Mouse (Mus musculus): ENCODE results near the gene Gucd1.
"Not testable (repeated sequence)": the region's sequence is repeated elsewhere in the genome, so short reads cannot be mapped to it uniquely, and the experiment has no call there.

Gucd1 gene

GRCm38 (mm10) chr10:75465781-75466550, 51.8 kb downstream of the Gucd1 start:
- DNase-seq: no peak

- no peak for DNase-seq
These were observed 55.0 kb downstream of the Gucd1 start for GRCm38 (mm10) chr10:75462728-75463127.

- DNase-seq: no peak
These were observed 59.4 kb downstream of the Gucd1 start for GRCm38 (mm10) chr10:75458329-75458728.

DNA sequence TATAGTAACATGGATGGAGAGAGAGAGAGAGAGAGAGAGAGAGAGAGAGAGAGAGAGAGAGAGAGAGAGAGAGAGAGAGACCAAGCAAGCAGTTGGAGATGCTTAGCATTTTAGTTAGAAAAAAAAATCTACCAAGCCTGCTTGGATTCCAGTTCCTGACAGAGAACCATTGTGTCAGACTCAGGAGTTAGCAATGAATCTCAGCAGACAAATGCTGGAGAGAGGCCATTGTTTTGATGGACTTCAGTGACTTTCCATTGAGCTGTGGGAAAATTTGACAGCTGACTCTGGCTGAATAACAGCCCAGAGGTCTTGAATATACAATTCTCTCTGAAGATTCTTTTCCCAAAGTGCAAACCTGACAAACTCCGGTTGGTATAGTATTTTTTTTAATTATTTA, 59.9 kb downstream of the Gucd1 start:
- no peak for DNase-seq

GRCm38 (mm10) chr10:75456061-75456831, 61.5 kb downstream of the Gucd1 start:
- not testable (repeated sequence) for DNase-seq

DNA sequence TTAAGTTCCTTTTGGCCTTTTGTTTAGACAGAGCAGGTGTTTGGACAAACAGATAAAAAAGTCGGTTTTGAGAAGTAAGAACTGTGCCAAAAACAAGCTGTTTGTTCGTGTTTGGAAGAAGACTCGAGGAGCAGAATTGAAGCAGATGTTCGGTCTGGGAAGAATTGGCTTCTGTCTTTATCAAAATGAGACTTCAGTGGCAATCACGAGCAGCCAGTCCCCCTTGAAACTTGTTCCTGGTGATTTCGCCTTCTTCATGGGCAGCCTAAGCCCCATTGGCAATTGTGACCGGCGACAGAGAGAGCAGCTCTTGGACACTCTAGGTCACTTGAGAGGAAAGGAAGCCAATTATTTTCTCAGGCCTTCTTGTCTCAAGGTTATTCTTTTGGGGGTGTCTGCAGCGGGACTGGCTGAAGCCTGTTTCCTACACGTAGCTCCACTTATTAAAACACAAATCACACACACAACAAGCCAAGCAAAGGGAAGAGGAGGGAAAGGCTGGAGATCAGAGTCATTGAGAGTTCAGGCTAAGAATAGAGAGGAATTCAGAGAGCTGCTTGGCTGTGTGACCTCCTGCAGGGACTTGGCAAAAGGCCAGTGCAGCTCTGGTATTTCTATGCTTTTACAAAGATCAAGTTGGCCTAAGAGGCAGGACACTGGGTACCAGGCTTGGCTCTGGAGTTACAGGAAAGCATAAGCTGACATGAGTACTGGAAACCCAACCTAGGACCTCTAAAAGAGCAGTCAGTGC, 66.6 kb downstream of the Gucd1 start:
- peak; percentile 90 for DNase-seq

GRCm38 (mm10) chr10:75450331-75450730, 67.4 kb downstream of the Gucd1 start:
- no peak for DNase-seq

GRCm38 (mm10) chr10:75448806-75449420, 68.9 kb downstream of the Gucd1 start:
- DNase-seq: no peak

DNA sequence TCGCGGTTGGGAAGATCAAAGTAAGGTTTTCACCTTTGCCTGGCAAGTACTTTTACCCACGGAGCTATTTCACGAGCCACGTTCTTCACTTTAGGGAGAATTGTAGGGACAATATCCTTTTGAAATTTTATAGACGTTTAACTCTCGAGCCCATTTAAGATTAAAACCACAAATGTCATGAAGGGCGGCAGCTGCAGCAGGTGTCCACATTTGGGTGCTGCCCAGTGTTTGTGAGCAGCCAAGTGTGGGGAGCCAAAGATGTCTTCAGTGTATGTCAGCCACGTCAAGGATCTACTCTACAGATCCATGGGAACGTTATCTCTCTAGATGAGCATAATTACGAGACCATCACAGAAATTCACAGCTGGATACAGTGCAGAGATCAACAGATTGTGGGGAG, 70.3 kb downstream of the Gucd1 start:
- no peak for DNase-seq

- peak; percentile 75 for DNase-seq
These were observed 71.2 kb downstream of the Gucd1 start for GRCm38 (mm10) chr10:75446501-75447083.

DNA sequence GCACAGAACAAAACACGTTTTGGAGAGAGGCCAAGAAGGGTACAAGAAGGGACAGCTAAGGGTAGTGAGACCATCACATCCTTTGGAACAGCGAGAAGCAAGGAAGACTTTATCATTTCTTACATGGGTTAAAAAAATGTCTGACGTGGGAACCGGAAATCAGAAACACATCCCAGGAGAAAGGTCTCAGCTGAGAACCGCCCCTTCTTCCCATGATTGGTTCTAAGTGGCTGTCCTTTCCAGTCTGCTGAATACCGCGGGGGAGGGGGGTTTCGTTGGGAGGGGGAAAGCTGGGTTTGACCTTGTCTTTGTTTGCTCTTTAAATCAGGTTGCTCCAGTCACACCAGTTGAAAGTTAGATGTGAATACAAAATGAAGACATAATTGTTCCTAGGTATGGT, 72.7 kb downstream of the Gucd1 start:
- no peak for DNase-seq

GRCm38 (mm10) chr10:75444111-75444826, 73.5 kb downstream of the Gucd1 start:
- peak; percentile 74 for DNase-seq

GRCm38 (mm10) chr10:75443017-75443416, 74.8 kb downstream of the Gucd1 start:
- no peak for DNase-seq

GRCm38 (mm10) chr10:75441800-75442199, 76.0 kb downstream of the Gucd1 start:
- DNase-seq: no peak

DNA sequence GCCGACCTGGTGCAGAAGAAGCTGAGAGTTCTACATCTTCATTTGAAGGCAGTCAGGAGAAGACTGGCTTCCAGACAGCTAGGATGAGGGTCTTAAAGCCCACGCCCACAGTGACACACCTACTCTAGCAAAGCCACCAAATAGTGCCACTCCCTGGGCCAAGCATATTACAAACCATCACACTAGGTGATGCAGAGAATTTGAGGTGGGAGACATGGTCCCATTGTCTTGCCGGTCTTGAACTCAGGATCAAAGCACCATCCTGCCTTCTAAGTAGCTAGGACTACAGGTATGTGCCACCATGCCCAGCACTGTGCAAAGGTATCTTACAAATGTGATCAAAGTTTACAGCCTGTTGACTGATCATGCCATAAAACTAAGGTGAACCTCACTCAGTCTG, 77.0 kb downstream of the Gucd1 start:
- DNase-seq: no peak

DNA sequence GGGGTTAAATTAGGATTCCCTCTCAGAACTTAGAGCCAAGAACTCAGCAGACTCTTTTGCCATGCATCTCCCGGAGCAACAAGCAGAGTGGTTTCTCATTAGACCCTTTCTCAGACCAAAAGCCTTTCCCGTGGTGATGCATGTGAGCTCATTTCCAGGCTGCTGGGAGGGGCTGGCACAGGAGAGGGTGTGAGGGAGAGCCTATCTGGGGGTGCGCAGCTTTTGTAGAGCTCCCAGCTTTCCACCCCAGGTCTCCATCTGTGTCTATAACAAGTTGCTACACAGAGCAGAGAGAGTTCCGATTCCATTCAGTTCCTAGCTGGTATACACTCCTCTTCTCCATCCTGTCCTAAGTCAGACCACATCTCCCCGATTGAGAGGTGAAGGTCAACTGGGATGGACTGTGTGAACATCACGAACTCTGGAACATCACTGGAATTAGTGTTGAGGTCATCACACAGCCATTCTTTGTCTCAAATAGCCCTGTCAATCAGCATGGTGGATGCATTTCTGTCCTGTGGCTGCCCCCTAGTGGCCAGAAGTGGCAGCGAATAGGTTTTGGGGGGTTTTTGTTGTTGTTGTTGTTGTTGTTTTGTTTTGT, 78.5 kb downstream of the Gucd1 start:
- DNase-seq: peak; percentile 67

- DNase-seq: peak; percentile 82
These were observed 79.5 kb downstream of the Gucd1 start for GRCm38 (mm10) chr10:75438132-75438810.

DNA sequence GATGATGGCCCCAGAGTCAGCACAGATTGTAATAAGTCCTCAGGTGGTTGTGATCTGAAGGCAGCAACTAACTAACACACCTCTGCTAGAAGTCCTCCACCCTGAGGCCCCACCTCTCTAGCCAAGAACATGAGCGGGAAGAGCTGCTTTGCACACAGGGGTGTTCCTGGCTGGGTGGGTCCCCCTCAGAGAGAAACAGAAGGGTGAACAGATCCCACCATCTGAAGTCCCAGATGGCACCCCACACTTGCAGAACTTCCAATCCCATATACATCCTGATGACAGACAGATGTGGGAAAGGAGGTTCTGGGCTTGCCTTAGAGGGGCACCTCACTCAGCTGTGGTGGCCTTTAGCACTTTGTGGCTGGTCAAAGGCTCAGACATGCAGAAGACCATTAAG, 80.5 kb downstream of the Gucd1 start:
- peak; percentile 3 for DNase-seq

DNA sequence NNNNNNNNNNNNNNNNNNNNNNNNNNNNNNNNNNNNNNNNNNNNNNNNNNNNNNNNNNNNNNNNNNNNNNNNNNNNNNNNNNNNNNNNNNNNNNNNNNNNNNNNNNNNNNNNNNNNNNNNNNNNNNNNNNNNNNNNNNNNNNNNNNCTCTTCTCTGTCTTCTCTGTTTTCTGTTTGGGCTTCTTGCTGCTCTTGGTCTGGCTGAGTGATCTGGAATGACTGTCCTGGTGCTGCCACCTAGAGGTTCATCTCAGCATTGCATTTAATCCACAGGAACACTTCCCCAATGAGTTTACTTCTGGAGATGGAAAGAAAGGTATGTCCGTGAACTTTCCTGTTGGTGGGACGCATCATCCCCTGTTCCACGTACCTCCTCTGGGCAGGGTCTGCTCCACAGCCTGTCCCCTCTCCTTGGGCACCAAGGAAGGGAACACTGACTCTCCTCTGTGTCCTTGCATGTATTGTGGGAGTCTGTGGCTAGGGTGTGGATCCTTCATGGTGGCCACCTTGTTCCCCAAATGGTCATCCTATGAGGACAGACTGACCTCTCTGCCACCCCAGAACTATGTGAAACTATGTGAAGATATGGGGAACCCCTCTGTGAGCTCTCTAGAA, 81.1 kb downstream of the Gucd1 start:
- peak; percentile 91 for DNase-seq

DNA sequence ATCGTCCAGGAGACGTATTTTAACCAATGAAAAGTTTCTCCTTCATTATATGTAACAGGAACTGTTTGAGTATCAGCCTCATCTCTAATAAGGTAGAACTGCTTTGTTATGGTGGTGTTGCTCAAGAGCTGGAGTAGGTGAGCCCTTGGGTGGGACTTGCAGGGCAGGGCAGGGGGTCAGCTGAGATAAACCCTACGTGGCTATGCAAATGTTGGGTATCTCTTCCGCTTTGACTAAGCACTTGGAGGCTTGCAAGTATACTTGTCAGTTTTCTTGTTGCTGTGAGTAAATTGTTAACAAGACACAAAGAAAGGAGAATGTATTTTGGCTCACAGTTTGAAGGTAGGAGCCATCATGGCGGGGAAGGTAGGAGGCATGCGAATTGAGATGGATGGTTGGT, 87.1 kb downstream of the Gucd1 start:
- no peak for DNase-seq

Measured in kidney, postnatal 10 days (tissue).